Mouse (Mus musculus): ENCODE measurements around the gene Zfp866. TPM values are rescaled to one million over a fixed set of nuclear protein-coding genes. Genes with fewer than 3 reads are reported as not detected.

Gene Zfp866
- total and polyA plus RNA-seq, 3 experiments, result 11.7 to 12.3 TPM; not detected in 1

DNA sequence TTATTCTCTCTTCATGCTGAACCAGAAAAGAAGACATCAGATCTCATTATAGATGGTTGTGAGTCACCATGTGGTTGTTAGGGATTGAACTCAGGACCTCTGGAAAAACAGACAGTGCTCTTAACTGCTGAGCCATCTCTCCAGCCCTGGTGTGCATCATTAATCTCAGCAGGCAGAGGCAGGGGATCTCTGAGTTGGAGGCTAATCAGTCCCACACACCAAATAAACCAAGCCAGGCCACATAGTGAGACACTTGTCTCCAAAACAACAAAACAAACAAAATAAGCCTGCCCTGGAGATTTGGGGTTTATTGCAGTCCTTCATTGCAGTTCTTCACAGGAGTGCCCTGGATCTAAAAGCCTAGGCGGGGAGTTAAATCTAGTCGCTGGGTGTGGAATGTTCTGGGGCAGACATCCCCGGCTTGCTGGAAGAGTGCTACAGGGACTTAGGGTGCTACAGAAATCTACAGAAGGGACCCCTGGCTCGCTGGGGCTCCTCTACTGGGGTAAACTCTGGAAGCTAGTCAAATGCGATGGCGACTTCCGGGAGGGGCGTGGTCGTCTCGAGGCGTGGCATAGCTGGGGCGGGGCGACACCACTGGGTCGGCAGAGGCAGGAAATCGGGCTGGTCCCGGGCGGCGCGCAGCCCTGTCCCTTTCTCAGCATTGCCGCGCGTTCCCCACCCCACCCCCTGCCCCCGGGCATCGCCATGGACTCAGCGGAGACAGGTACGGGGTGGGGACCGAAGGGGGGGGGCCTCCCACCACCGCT, 17.3 kb upstream of the Zfp866 start, which contains the start of gene Gmip (continued):
- no peak for TF ChIP-seq MYB (IDR thresholded peaks at IDR 0.05; ENCODE audit: low read depth, low read length)
- no peak for TF ChIP-seq NRF1 (IDR thresholded peaks at IDR 0.05; ENCODE audit: insufficient read depth, low read depth, low read length, poor library complexity, severe bottlenecking)
- TF ChIP-seq MAX (IDR thresholded peaks at IDR 0.05; ENCODE audit: low read length), result no peak
- no peak for TF ChIP-seq CTCF (IDR thresholded peaks at IDR 0.05 in 2 of 3, conservative IDR thresholded peaks at IDR 0.05 in 1 of 3; ENCODE audit: control insufficient read depth in 1 of 3, insufficient read depth in 1 of 3, low read depth in 2 of 3, low read length in 3 of 3, poor library complexity in 1 of 3, severe bottlenecking in 1 of 3)
- TF ChIP-seq UBTF (IDR thresholded peaks at IDR 0.05; ENCODE audit: borderline replicate concordance, insufficient read depth, low read depth, low read length), result no peak
- TF ChIP-seq TAL1 (IDR thresholded peaks at IDR 0.05; ENCODE audit: low read length), result no peak
- peak; percentile 17 to 71; a peak in 3 of 4 replicates for TF ChIP-seq POLR2A (IDR thresholded peaks at IDR 0.05; ENCODE audit: control insufficient read depth in 1 of 2, insufficient read depth in 1 of 2, low read depth in 1 of 2, low read length in 2 of 2, poor library complexity in 1 of 2)
- TF ChIP-seq TBP (IDR thresholded peaks at IDR 0.05; ENCODE audit: low read depth, low read length), result no peak
- TF ChIP-seq USF2 (IDR thresholded peaks at IDR 0.05; ENCODE audit: borderline replicate concordance in 1 of 2, insufficient read depth in 1 of 2, low read depth in 1 of 2, low read length in 2 of 2), result no peak
- TF ChIP-seq MXI1 (IDR thresholded peaks at IDR 0.05; ENCODE audit: low read depth, low read length), result no peak
- TF ChIP-seq TCF12 (IDR thresholded peaks at IDR 0.05; ENCODE audit: low read depth, low read length), result no peak
- TF ChIP-seq MAZ (IDR thresholded peaks at IDR 0.05; ENCODE audit: low read depth, low read length), result no peak
- TF ChIP-seq EP300 (IDR thresholded peaks at IDR 0.05; ENCODE audit: low read depth in 1 of 2, low read length in 2 of 2), result no peak
- 0 out of 2 replicates have a peak, but pooled peaks have one; percentile 2 for TF ChIP-seq SIN3A (IDR thresholded peaks at IDR 0.05; ENCODE audit: low read length)

DNA sequence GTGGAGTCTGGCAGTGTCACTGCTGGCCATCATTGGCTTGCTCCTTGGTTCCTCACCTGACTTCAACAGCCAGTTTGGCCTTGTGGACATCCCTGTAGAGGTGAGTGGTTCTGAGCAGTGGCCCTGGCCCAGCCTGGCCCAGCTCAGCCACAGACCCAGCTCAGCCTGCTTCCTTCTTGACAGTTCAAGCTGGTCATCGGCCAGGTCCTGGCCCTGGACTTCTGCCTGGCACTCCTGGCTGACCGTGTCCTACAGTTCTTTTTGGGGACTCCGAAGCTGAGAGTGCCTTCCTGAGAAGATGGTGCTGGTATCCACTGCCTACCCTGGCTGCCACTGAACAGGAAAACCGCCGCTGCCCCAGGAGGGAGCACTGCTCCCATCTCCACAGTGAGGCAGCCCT, 16.3 kb upstream of the Zfp866 start:
- no peak overlapping the region for H3K9ac ChIP-seq (ENCODE audit: control insufficient read depth, low read depth, low read length, poor library complexity, severe bottlenecking)
- H3K4me1 ChIP-seq (ENCODE audit: control insufficient read depth in 1 of 2, insufficient read depth in 2 of 2, low read length in 2 of 2), result no peaks in the 10 kb centered on the region
- H3K36me3 ChIP-seq (ENCODE audit: control insufficient read depth in 1 of 2, insufficient read depth in 2 of 2, low read length in 2 of 2), result peaks cover 6 to 7% of the 10 kb centered on the region in 2 experiments; a peak in 3 of 4 replicates
- no peak for DNase-seq (ENCODE audit: low read depth, low spot score)
- TF ChIP-seq TAL1 (IDR thresholded peaks at IDR 0.05; ENCODE audit: low read length) (no peak), MEF2A (IDR thresholded peaks at IDR 0.05; ENCODE audit: extremely low read depth, insufficient replicate concordance, low read depth, low read length, poor library complexity, severe bottlenecking) (no peak)
- H3K4me3 ChIP-seq (ENCODE audit: control insufficient read depth in 1 of 2, insufficient read depth in 1 of 2, low read depth in 2 of 2, low read length in 2 of 2), result no peak overlapping the region
- no peaks in the 10 kb centered on the region for H3K9me3 ChIP-seq (replicated peaks; ENCODE audit: insufficient read depth, low read length)
- peaks cover 7% of the 10 kb centered on the region for H3K79me2 ChIP-seq (ENCODE audit: control insufficient read depth, insufficient read depth, low read length, poor library complexity)
- H3K27ac ChIP-seq (ENCODE audit: control insufficient read depth, low read depth, low read length), result no peak overlapping the region
- no peaks in the 10 kb centered on the region for H3K27me3 ChIP-seq (ENCODE audit: control insufficient read depth in 1 of 2, insufficient read depth in 2 of 2, low read length in 2 of 2)

- H3K4me1 ChIP-seq (ENCODE audit: control insufficient read depth in 1 of 2, insufficient read depth in 2 of 2, low read length in 2 of 2), result no peaks in the 10 kb centered on the region
- H3K36me3 ChIP-seq (ENCODE audit: control insufficient read depth in 1 of 2, insufficient read depth in 2 of 2, low read length in 2 of 2), result peaks cover 6 to 7% of the 10 kb centered on the region in 2 experiments; a peak in 3 of 4 replicates
- no peaks in the 10 kb centered on the region for H3K9me3 ChIP-seq (replicated peaks; ENCODE audit: insufficient read depth, low read length)
- no peak overlapping the region for H3K9ac ChIP-seq (ENCODE audit: control insufficient read depth, low read depth, low read length, poor library complexity, severe bottlenecking)
- H3K27me3 ChIP-seq (ENCODE audit: control insufficient read depth in 1 of 2, insufficient read depth in 2 of 2, low read length in 2 of 2), result no peaks in the 10 kb centered on the region
- H3K4me3 ChIP-seq (ENCODE audit: control insufficient read depth in 1 of 2, insufficient read depth in 1 of 2, low read depth in 2 of 2, low read length in 2 of 2), result no peak overlapping the region
- no peak overlapping the region for H3K27ac ChIP-seq (ENCODE audit: control insufficient read depth, low read depth, low read length)
- peaks cover 7% of the 10 kb centered on the region for H3K79me2 ChIP-seq (ENCODE audit: control insufficient read depth, insufficient read depth, low read length, poor library complexity)
- no peak for DNase-seq (ENCODE audit: low read depth, low spot score)
- no peak for TF ChIP-seq BHLHE40 (IDR thresholded peaks at IDR 0.05; ENCODE audit: borderline replicate concordance, low read depth, low read length)
- TF ChIP-seq USF1 (IDR thresholded peaks at IDR 0.05; ENCODE audit: low read depth, low read length), result no peak
- TF ChIP-seq SMC3 (IDR thresholded peaks at IDR 0.05; ENCODE audit: low read depth, low read length), result no peak
- TF ChIP-seq ZMIZ1 (IDR thresholded peaks at IDR 0.05; ENCODE audit: low read depth, low read length), result no peak
- no peak for TF ChIP-seq MYB (IDR thresholded peaks at IDR 0.05; ENCODE audit: low read depth, low read length)
Observed at GRCm38 (mm10) chr8:69805491-69805890, 14.5 kb upstream of the Zfp866 start.

Data from MEL (cell line).